Mouse (Mus musculus) kidney, adult 2 months (tissue): ENCODE results near the gene Sec13. TPM values are rescaled to one million over a fixed set of nuclear protein-coding genes. Genes with fewer than 3 reads are reported as not detected.

ENCODE experiments used
- DNase-seq: peaks from one replicate; pipeline ENCODE4 v3.0.0; 2021
- H3K27ac ChIP-seq: fragments of 200-500 bp; 2 replicates; pipeline ENCODE4 v1.5.1; 2012; ENCODE audit warnings: low read depth, low read length, control low read depth, inconsistent platforms; ENCODE audit not compliant: insufficient read depth
- H3K27me3 ChIP-seq: fragments of 200-500 bp; replicated peaks from 2 replicates; pipeline ENCODE4 v1.6.1; 2012; ENCODE audit warnings: mild to moderate bottlenecking, moderate library complexity, low read length, inconsistent platforms; ENCODE audit not compliant: control insufficient read depth, insufficient read depth
- H3K36me3 ChIP-seq: fragments of 200-500 bp; 2 replicates; pipeline ENCODE4 v1.6.1; 2012; ENCODE audit warnings: mild to moderate bottlenecking, moderate library complexity, low read length, inconsistent platforms; ENCODE audit not compliant: control insufficient read depth, insufficient read depth
- H3K4me1 ChIP-seq: fragments of 200-500 bp; 2 replicates; pipeline ENCODE4 v1.6.1; 2011; ENCODE audit warnings: low read length; ENCODE audit not compliant: control insufficient read depth, insufficient read depth
- H3K4me3 ChIP-seq: fragments of 200-500 bp; 2 replicates; pipeline ENCODE4 v1.5.1; 2011; ENCODE audit warnings: mild to moderate bottlenecking, low read depth, low read length, control low read depth; ENCODE audit not compliant: insufficient read depth
- CTCF ChIP-seq: fragments of 200-500 bp; conservative IDR thresholded peaks from 2 replicates; pipeline ENCODE4 v1.5.1; 2011; ENCODE audit warnings: low read depth, mild to moderate bottlenecking, control low read depth, low read length, moderate library complexity, mixed read lengths; ENCODE audit not compliant: insufficient read depth, insufficient read length
- POLR2A ChIP-seq: fragments of 200-500 bp; IDR thresholded peaks from one replicate; pipeline ENCODE4 v1.6.1; 2011; ENCODE audit warnings: low read depth, low read length, control low read depth
- WGBS: fragments of 180-500 bp; shearing (Covaris S2); methylation state at CpG from one replicate; pipeline ENCODE4 v1.1.7; 2018; 5-methylcytosine and 5-hydroxymethylcytosine counted together
- polyA plus RNA-seq: library from polyadenylated mRNA; depleted of rRNA; stranded (reverse); fragments of >200 nt; gene quantifications from 2 replicates; pipeline ENCODE4 v1.2.3, GENCODE M21; 2012

Gene Sec13
- polyA plus RNA-seq, 1 experiment = 155 TPM

GRCm38 (mm10) chr6:113737318-113738046 is 3.1 kb downstream of the Sec13 start:
- no peaks in the 10 kb centered on the region for H3K27me3 ChIP-seq
- no peak overlapping the region for H3K27ac ChIP-seq
- TF ChIP-seq CTCF = no peak
- TF ChIP-seq POLR2A = no peak
- H3K36me3 ChIP-seq = no peaks in the 10 kb centered on the region
- no peak overlapping the region for H3K4me3 ChIP-seq
- peak; percentile 26 for DNase-seq
- H3K4me1 ChIP-seq = peaks cover 3% of the 10 kb centered on the region; the same call in 1 of the 2 replicates
- WGBS = 76% methylated on average over 9 of the region's 9 CpGs

- no peak for DNase-seq
- H3K27ac ChIP-seq = no peak overlapping the region
- H3K4me1 ChIP-seq = no peaks in the 10 kb centered on the region
- H3K27me3 ChIP-seq = no peaks in the 10 kb centered on the region
- WGBS = 94% methylated on average over 3 of the region's 3 CpGs
- H3K36me3 ChIP-seq = peaks cover 1% of the 10 kb centered on the region
- no peak for TF ChIP-seq CTCF
- TF ChIP-seq POLR2A = no peak
- no peak overlapping the region for H3K4me3 ChIP-seq
These were observed 9.2 kb downstream of the Sec13 start for GRCm38 (mm10) chr6:113731296-113731695.

- no peak overlapping the region for H3K4me3 ChIP-seq
- H3K36me3 ChIP-seq = peaks cover 1% of the 10 kb centered on the region
These were observed 12.4 kb downstream of the Sec13 start for GRCm38 (mm10) chr6:113728181-113728580.

GRCm38 (mm10) chr6:113721061-113721460 is 19.5 kb downstream of the Sec13 start:
- 86% methylated on average over 4 of the region's 4 CpGs for WGBS

More at GRCm38 (mm10) chr6:113728181-113728580, 12.4 kb downstream of the Sec13 start:
- 87% methylated on average over 7 of the region's 7 CpGs for WGBS
- no peak for DNase-seq
- TF ChIP-seq CTCF = no peak
- TF ChIP-seq POLR2A = no peak
- H3K27me3 ChIP-seq = no peaks in the 10 kb centered on the region
- no peak overlapping the region for H3K27ac ChIP-seq
- H3K4me1 ChIP-seq = no peaks in the 10 kb centered on the region

GRCm38 (mm10) chr6:113719878-113720277 is 20.7 kb downstream of the Sec13 start, which contains the start of gene Ghrl:
Gene Ghrl, minus strand, starts transcription at chr6:113719880.
- no peak within 1 kb of the TSS for H3K27ac ChIP-seq
- H3K27me3 ChIP-seq = no peaks in the 10 kb centered on the region
- TF ChIP-seq CTCF (no peak), POLR2A (no peak)
- no peaks in the 10 kb centered on the region; the same call in 1 of the 2 replicates for H3K36me3 ChIP-seq
- H3K4me1 ChIP-seq = no peaks in the 10 kb centered on the region
- 83% methylated on average over 3 of the region's 3 CpGs for WGBS
- no peak within 1 kb of the TSS for H3K4me3 ChIP-seq
- no peak for DNase-seq

More at GRCm38 (mm10) chr6:113721061-113721460, 19.5 kb downstream of the Sec13 start:
- no peaks in the 10 kb centered on the region for H3K27me3 ChIP-seq
- H3K4me3 ChIP-seq = no peak overlapping the region
- no peaks in the 10 kb centered on the region; the same call in 1 of the 2 replicates for H3K36me3 ChIP-seq
- no peak for DNase-seq
- H3K4me1 ChIP-seq = no peaks in the 10 kb centered on the region
- no peak overlapping the region for H3K27ac ChIP-seq
- TF ChIP-seq CTCF = no peak
- TF ChIP-seq POLR2A = no peak

GRCm38 (mm10) chr6:113717541-113717940 is 23.0 kb downstream of the Sec13 start:
- no peak for DNase-seq
- TF ChIP-seq POLR2A = no peak
- no peak for TF ChIP-seq CTCF
- Histone ChIP-seq H3K4me1 (no peaks in the 10 kb centered on the region; the same call in 1 of the 2 replicates), H3K27me3 (no peaks in the 10 kb centered on the region), H3K27ac (no peak overlapping the region), H3K4me3 (no peak overlapping the region), H3K36me3 (no peaks in the 10 kb centered on the region; the same call in 1 of the 2 replicates)
- 83% methylated on average over 3 of the region's 3 CpGs for WGBS

- H3K36me3 ChIP-seq = no peaks in the 10 kb centered on the region; the same call in none of the 2 replicates
- H3K27ac ChIP-seq = no peak overlapping the region
These were observed 25.7 kb downstream of the Sec13 start for GRCm38 (mm10) chr6:113714797-113715196.

More at GRCm38 (mm10) chr6:113714797-113715196, 25.7 kb downstream of the Sec13 start:
- no peaks in the 10 kb centered on the region for H3K27me3 ChIP-seq
- no peak for TF ChIP-seq POLR2A
- no peak overlapping the region for H3K4me3 ChIP-seq
- no peaks in the 10 kb centered on the region; the same call in 1 of the 2 replicates for H3K4me1 ChIP-seq
- 32% methylated on average over 1 of the region's 1 CpGs for WGBS
- DNase-seq = peak; percentile 72
